Mouse (Mus musculus): Measurements from ENCODE around the gene Tspan5. TPM values are rescaled to one million over a fixed set of nuclear protein-coding genes. Genes with fewer than 3 reads are reported as not detected.

Gene Tspan5
- polyA plus RNA-seq, 1 experiment from 2014 or later: 13.9 TPM

DNA sequence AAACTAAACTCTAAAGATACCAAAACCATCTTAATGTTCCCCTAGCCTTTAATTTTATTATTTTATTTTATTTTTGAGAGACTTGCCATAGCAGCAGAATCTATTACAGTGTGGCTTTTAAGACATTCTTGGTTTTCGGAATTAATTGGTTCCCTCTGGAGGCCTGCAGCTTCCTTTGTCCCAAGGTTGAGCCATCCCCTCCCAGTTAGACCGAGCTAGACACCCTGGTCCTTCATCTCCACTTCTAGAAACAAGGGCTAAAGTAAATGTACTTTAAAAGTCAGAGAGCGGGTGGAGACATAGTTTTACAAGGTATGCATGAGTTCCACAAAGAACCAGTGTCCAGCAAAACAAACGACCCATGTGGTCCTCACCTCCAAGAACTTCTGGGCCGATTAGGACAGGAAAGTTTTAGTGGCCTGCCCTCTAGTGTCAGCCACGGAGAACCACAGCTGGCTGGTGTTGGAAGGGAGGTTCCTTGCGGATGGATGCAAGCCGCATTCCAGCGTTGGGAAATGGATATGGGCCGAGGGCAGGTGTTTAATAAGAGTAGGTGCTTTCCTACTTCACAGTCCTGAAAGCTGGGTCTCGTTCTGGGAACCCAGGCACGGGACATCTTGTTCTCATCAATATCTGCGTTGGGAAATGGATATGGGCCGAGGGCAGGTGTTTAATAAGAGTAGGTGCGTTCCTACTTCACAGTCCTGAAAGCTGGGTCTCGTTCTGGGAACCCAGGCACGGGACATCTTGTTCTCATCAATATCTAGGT lies 164.3 kb downstream of the Tspan5 start:
- H3K9ac ChIP-seq (ENCODE audit: low read depth, low read length): no peak overlapping the region
- H3K27ac ChIP-seq (ENCODE audit: low read depth, low read length): no peak overlapping the region
- H3K9me3 ChIP-seq (replicated peaks; ENCODE audit: control insufficient read depth, low read length): no peaks in the 10 kb centered on the region
- no peaks in the 10 kb centered on the region for H3K4me1 ChIP-seq (ENCODE audit: control insufficient read depth, insufficient read depth, low read length)
- WGBS (ENCODE audit: insufficient replicate concordance): 34% methylated on average over 17 of the region's 17 CpGs
- H3K4me3 ChIP-seq (ENCODE audit: low read depth, low read length): no peak overlapping the region
- no peaks in the 10 kb centered on the region for H3K36me3 ChIP-seq (ENCODE audit: control insufficient read depth, insufficient read depth, low read length)
- H3K27me3 ChIP-seq (ENCODE audit: control insufficient read depth, insufficient read depth, low read length): peaks cover 2% of the 10 kb centered on the region; the same call in 1 of the 2 replicates
- no peak for ATAC-seq (replicated peaks; ENCODE audit: insufficient number of reproducible peaks, low FRiP score, low TSS enrichment)
- H3K4me2 ChIP-seq: no peak overlapping the region

DNA sequence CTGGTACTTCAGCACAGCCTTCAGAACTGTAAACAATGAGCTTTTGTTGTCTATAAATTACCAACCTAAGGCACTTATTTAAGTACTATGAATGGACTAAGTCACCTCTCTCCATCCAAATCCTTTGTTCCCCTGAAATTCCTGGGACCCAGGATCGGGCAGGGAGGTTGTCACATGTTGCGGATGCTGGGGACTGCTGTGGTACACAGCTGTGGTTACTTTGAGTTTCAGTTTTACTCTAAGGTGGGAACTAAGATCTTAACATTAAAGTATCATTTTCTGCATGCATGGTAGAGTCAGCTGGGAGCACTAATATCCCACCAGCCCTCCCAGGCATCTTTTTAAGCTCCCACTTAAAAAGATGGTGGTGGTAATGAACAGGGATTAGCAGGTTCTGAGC lies 167.3 kb downstream of the Tspan5 start:
- Histone ChIP-seq H3K27ac (ENCODE audit: low read depth, low read length) (no peak overlapping the region), H3K36me3 (ENCODE audit: control insufficient read depth, insufficient read depth, low read length) (no peaks in the 10 kb centered on the region), H3K9ac (ENCODE audit: low read depth, low read length) (no peak overlapping the region), H3K4me2 (no peak overlapping the region), H3K4me1 (ENCODE audit: control insufficient read depth, insufficient read depth, low read length) (no peaks in the 10 kb centered on the region), H3K4me3 (ENCODE audit: low read depth, low read length) (no peak overlapping the region), H3K27me3 (ENCODE audit: control insufficient read depth, insufficient read depth, low read length) (peaks cover 2% of the 10 kb centered on the region; the same call in 1 of the 2 replicates), H3K9me3 (replicated peaks; ENCODE audit: control insufficient read depth, low read length) (no peaks in the 10 kb centered on the region)
- 90% methylated on average over 2 of the region's 2 CpGs for WGBS (ENCODE audit: insufficient replicate concordance)
- ATAC-seq (replicated peaks; ENCODE audit: insufficient number of reproducible peaks, low FRiP score, low TSS enrichment): no peak

DNA sequence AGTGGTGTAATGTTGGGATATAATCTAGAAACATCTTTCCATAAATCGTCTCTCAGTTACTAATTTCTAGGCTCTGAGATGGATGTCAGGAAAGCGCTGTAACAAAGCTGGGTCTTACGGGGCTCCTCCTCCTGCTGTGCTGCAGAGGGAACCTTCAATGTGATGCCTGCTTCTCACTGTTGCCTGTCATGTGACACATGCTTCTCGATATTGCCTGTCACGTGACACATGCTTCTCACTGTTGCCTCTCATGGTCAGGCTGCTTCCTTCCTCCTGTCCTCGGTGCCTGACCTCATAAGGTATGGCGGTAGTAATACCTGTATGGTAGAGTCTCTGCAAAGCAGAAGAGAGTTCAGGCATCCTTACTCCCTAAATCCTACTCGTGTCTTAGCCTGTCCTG lies 170.5 kb downstream of the Tspan5 start:
- Histone ChIP-seq H3K36me3 (ENCODE audit: control insufficient read depth, insufficient read depth, low read length) (no peaks in the 10 kb centered on the region), H3K9me3 (replicated peaks; ENCODE audit: control insufficient read depth, low read length) (no peaks in the 10 kb centered on the region), H3K4me3 (ENCODE audit: low read depth, low read length) (no peak overlapping the region), H3K9ac (ENCODE audit: low read depth, low read length) (no peak overlapping the region), H3K27ac (ENCODE audit: low read depth, low read length) (no peak overlapping the region), H3K4me2 (no peak overlapping the region), H3K27me3 (ENCODE audit: control insufficient read depth, insufficient read depth, low read length) (no peaks in the 10 kb centered on the region), H3K4me1 (ENCODE audit: control insufficient read depth, insufficient read depth, low read length) (peaks cover 6% of the 10 kb centered on the region; the same call in 1 of the 2 replicates)
- 82% methylated on average over 8 of the region's 8 CpGs for WGBS (ENCODE audit: insufficient replicate concordance)
- no peak for ATAC-seq (replicated peaks; ENCODE audit: insufficient number of reproducible peaks, low FRiP score, low TSS enrichment)

DNA sequence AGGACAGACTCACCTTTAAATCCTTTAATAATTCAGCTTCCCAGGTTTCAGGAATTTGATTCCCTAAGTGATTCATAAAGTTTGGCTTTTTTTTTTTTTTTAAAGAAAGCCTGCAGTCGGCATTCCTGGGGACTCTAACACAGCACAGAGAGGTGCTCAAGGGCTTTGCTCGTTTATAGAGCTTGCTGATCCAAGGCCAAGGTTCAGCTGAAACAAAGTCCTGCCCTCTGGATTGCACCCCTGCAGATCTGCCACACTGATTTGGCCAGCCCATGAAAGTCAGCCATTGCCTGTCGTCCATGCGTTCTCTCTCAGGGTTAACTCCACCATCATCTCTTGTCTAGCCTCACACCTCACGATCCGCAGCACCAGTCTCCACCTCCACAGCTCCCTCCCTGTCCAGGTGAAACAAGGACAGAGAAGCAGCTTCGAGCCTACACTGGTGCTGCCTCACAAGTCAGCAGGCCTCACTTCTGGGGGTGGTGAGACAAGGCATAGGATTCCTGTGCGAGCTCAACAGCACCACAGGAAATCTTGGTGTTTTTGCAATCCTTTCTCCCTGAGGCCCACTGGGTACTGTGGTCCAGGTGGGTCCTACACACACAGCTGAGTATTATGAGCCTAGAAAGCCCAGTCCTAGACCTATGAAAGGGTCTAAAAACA lies 172.8 kb downstream of the Tspan5 start:
- no peak for ATAC-seq (replicated peaks; ENCODE audit: insufficient number of reproducible peaks, low FRiP score, low TSS enrichment)
- H3K27ac ChIP-seq (ENCODE audit: low read depth, low read length): no peak overlapping the region
- no peaks in the 10 kb centered on the region for H3K36me3 ChIP-seq (ENCODE audit: control insufficient read depth, insufficient read depth, low read length)
- no peaks in the 10 kb centered on the region for H3K9me3 ChIP-seq (replicated peaks; ENCODE audit: control insufficient read depth, low read length)
- no peak overlapping the region for H3K4me3 ChIP-seq (ENCODE audit: low read depth, low read length)
- H3K9ac ChIP-seq (ENCODE audit: low read depth, low read length): no peak overlapping the region
- peaks cover 8% of the 10 kb centered on the region; the same call in 1 of the 2 replicates for H3K4me1 ChIP-seq (ENCODE audit: control insufficient read depth, insufficient read depth, low read length)
- WGBS (ENCODE audit: insufficient replicate concordance): 63% methylated on average over 8 of the region's 8 CpGs
- no peak overlapping the region for H3K4me2 ChIP-seq
- H3K27me3 ChIP-seq (ENCODE audit: control insufficient read depth, insufficient read depth, low read length): no peaks in the 10 kb centered on the region

DNA sequence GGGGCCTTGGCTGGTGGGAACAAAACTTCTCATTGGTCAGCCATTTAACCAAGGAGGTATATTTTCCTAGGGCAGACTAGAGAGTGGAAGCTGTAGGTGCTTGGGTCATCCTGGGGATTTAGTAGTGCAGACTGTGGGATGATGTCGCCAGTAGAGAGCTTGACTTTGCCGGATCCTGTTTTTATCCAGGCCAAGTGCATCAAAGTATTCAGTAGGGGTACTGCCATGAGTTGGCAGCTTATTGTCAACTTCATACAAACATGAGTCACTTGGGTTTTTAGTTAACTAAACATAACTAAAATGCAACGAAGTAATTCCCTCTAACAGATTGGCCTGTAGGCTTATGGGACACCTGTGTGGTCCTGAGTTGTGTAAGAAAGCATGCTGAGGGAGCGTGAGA lies 174.6 kb downstream of the Tspan5 start:
- Histone ChIP-seq H3K4me2 (no peak overlapping the region), H3K9me3 (replicated peaks; ENCODE audit: control insufficient read depth, low read length) (no peaks in the 10 kb centered on the region), H3K36me3 (ENCODE audit: control insufficient read depth, insufficient read depth, low read length) (no peaks in the 10 kb centered on the region), H3K4me3 (ENCODE audit: low read depth, low read length) (no peak overlapping the region), H3K27ac (ENCODE audit: low read depth, low read length) (no peak overlapping the region), H3K27me3 (ENCODE audit: control insufficient read depth, insufficient read depth, low read length) (no peaks in the 10 kb centered on the region), H3K4me1 (ENCODE audit: control insufficient read depth, insufficient read depth, low read length) (peaks cover 8% of the 10 kb centered on the region; the same call in 1 of the 2 replicates), H3K9ac (ENCODE audit: low read depth, low read length) (no peak overlapping the region)
- ATAC-seq (replicated peaks; ENCODE audit: insufficient number of reproducible peaks, low FRiP score, low TSS enrichment): no peak
- WGBS (ENCODE audit: insufficient replicate concordance): 91% methylated on average over 4 of the region's 4 CpGs

DNA sequence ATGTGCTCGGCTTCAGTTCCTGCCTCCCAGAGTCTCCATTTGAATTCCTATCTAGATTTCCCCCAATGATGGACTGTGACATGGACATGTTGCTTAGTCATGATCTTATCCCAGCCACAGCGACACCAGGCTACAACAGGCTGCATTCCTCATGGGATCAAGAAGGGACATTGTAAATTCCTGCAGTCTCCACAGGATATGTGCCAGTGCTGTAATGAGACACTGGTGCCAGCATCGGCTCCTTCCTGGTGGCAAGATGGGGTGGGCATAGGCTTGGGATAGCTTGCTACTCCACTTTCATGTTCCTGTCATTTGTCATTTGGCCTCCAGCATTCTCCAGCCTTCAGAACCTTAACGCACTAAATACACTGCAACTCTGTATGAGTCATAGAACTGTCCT lies 175.0 kb downstream of the Tspan5 start:
- no peak for ATAC-seq (replicated peaks; ENCODE audit: insufficient number of reproducible peaks, low FRiP score, low TSS enrichment)
- Histone ChIP-seq H3K4me2 (no peak overlapping the region), H3K9me3 (replicated peaks; ENCODE audit: control insufficient read depth, low read length) (no peaks in the 10 kb centered on the region), H3K27ac (ENCODE audit: low read depth, low read length) (no peak overlapping the region), H3K9ac (ENCODE audit: low read depth, low read length) (no peak overlapping the region), H3K4me3 (ENCODE audit: low read depth, low read length) (no peak overlapping the region), H3K27me3 (ENCODE audit: control insufficient read depth, insufficient read depth, low read length) (no peaks in the 10 kb centered on the region), H3K36me3 (ENCODE audit: control insufficient read depth, insufficient read depth, low read length) (no peaks in the 10 kb centered on the region), H3K4me1 (ENCODE audit: control insufficient read depth, insufficient read depth, low read length) (peaks cover 8% of the 10 kb centered on the region; the same call in 1 of the 2 replicates)
- 69% methylated on average over 4 of the region's 4 CpGs for WGBS (ENCODE audit: insufficient replicate concordance)

DNA sequence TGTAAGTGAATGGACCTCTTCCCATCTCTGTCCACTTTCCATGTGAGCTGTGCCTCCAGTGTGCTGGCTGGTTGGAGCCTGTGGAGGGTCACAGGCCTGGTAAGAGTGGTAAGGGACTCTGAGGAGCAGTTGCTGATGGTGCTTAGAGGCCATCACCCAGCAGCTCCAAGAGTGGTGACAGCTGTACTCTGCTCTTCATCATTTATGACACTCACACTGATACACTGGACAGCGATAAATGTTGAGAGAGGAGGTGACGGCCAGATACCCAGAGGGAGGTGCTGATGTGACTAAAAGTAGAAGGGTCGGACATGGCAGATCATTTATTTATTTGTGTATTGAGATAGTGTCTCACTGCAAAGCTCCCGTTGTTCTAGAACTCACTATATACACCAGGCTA lies 176.2 kb downstream of the Tspan5 start:
- 25% methylated on average over 4 of the region's 4 CpGs for WGBS (ENCODE audit: insufficient replicate concordance)
- no peaks in the 10 kb centered on the region for H3K27me3 ChIP-seq (ENCODE audit: control insufficient read depth, insufficient read depth, low read length)
- peak; percentile 86 for ATAC-seq (replicated peaks; ENCODE audit: insufficient number of reproducible peaks, low FRiP score, low TSS enrichment)
- H3K27ac ChIP-seq (ENCODE audit: low read depth, low read length): no peak overlapping the region
- H3K9me3 ChIP-seq (replicated peaks; ENCODE audit: control insufficient read depth, low read length): no peaks in the 10 kb centered on the region
- H3K4me1 ChIP-seq (ENCODE audit: control insufficient read depth, insufficient read depth, low read length): peaks cover 8% of the 10 kb centered on the region; the same call in 1 of the 2 replicates
- no peaks in the 10 kb centered on the region for H3K36me3 ChIP-seq (ENCODE audit: control insufficient read depth, insufficient read depth, low read length)
- H3K4me3 ChIP-seq (ENCODE audit: low read depth, low read length): no peak overlapping the region
- H3K4me2 ChIP-seq: no peak overlapping the region
- no peak overlapping the region for H3K9ac ChIP-seq (ENCODE audit: low read depth, low read length)

DNA sequence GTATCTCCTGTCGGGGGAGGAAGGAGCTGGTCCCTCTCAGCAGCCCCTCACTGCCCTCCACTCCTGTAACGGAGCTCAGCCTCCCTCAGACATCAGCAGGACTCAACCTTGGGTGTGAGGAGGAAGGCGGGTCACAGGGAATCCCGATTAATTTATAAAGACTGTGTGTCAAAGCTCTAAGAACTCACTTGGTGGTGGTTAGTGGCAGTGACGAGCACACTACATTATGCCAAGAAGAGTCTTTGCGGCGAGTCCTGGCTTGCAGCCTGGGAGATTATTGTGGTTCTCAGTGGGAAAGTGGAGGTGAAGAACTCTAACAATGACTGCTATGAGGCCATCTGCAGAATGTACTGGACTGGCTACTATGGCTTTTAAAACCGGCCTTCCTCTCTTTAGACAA lies 184.2 kb downstream of the Tspan5 start:
- Histone ChIP-seq H3K27me3 (ENCODE audit: control insufficient read depth, insufficient read depth, low read length) (no peaks in the 10 kb centered on the region), H3K4me1 (ENCODE audit: control insufficient read depth, insufficient read depth, low read length) (no peaks in the 10 kb centered on the region), H3K27ac (ENCODE audit: low read depth, low read length) (no peak overlapping the region), H3K9me3 (replicated peaks; ENCODE audit: control insufficient read depth, low read length) (no peaks in the 10 kb centered on the region), H3K4me3 (ENCODE audit: low read depth, low read length) (no peak overlapping the region), H3K36me3 (ENCODE audit: control insufficient read depth, insufficient read depth, low read length) (peaks cover 12% of the 10 kb centered on the region; the same call in 1 of the 2 replicates), H3K9ac (ENCODE audit: low read depth, low read length) (no peak overlapping the region), H3K4me2 (no peak overlapping the region)
- WGBS (ENCODE audit: insufficient replicate concordance): 79% methylated on average over 8 of the region's 8 CpGs
- ATAC-seq (replicated peaks; ENCODE audit: insufficient number of reproducible peaks, low FRiP score, low TSS enrichment): no peak

Data from heart, embryonic 11.5 days (tissue).